Mouse (Mus musculus) stomach, postnatal 0 days (tissue): ENCODE data around the gene Spem1.

ENCODE experiments used
- CTCF ChIP-seq: IDR thresholded peaks from 2 replicates; pipeline ENCODE4 v1.5.1; 2016; ENCODE audit warnings: antibody characterized with exemption, low read depth, mild to moderate bottlenecking, moderate library complexity
- EP300 ChIP-seq: optimal IDR thresholded peaks from 2 replicates; pipeline ENCODE3; 2016; ENCODE audit warnings: antibody characterized with exemption

DNA sequence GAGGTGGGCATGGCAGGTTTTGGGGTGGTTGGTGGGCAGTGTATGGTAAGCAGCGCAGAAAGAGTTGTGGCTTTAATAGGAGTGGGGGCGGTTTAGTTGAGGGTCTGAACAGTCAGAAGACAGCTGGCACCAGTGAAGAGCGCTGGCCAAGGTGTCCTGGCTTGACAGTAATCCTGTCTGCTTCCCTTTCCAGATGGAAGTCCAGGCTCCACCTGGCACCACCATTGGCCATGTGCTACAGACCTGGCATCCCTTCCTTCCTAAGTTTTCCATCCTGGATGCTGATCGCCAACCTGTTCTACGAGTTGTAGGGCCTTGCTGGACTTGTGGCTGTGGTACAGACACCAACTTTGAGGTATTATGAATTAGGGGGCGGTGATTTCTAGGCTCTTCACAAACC lies 26.0 kb upstream of the Spem1 start:
- TF ChIP-seq CTCF (no peak), EP300 (no peak)
